Mouse (Mus musculus): ENCODE data around the gene Plcd3.

GRCm38 (mm10) chr11:103103621-103104020, 2.2 kb upstream of the Plcd3 start:
- TF ChIP-seq MYC (IDR thresholded peaks at IDR 0.05; ENCODE audit: low read depth, low read length) = no peak
- TF ChIP-seq ZMIZ1 (IDR thresholded peaks at IDR 0.05; ENCODE audit: low read depth, low read length) = no peak
- no peak for TF ChIP-seq RCOR1 (conservative IDR thresholded peaks at IDR 0.05; ENCODE audit: low read depth, low read length)
- TF ChIP-seq MAX (IDR thresholded peaks at IDR 0.05; ENCODE audit: low read length) = no peak
- TF ChIP-seq POLR2A (IDR thresholded peaks at IDR 0.05; ENCODE audit: low read depth, low read length) = no peak; the same call in 1 of the 2 replicates
- TF ChIP-seq ZNF384 (IDR thresholded peaks at IDR 0.05; ENCODE audit: low read depth, low read length) = no peak

Data from CH12.LX (cell line).